ENCODE assay signal across 8 mouse cellular contexts in genomic region chr3:97901586-97901985, GRCm38 (mm10). TPM values are rescaled to one million over a fixed set of nuclear protein-coding genes. Genes with fewer than 3 reads are reported as not detected.
DNase-seq lines count a peak whose midpoint lies in the region; ATAC-seq and TF ChIP-seq lines count a peak whose summit lies in the region.

No protein-coding gene starts in this region.

- peak overlapping the region; percentile 74 for H3K4me3 ChIP-seq in heart, embryonic 12.5 days
- H3K4me3 ChIP-seq in G1E (ENCODE audit: low read depth, low read length) = peak overlapping the region; percentile 100
- peak overlapping the region; percentile 96 for H3K4me3 ChIP-seq in hindbrain, embryonic 10.5 days
- H3K4me3 ChIP-seq in midbrain, embryonic 10.5 days = peak overlapping the region; percentile 96

- no peaks in the 10 kb centered on the region for H3K27me3 ChIP-seq in heart, embryonic 12.5 days (replicated peaks)
- no peaks in the 10 kb centered on the region for H3K27me3 ChIP-seq in G1E (ENCODE audit: insufficient read depth, low read length)
- no peaks in the 10 kb centered on the region for H3K27me3 ChIP-seq in hindbrain, embryonic 10.5 days (ENCODE audit: insufficient read depth, poor library complexity, severe bottlenecking)
- H3K27me3 ChIP-seq in midbrain, embryonic 10.5 days (ENCODE audit: low read depth, poor library complexity, severe bottlenecking) = no peaks in the 10 kb centered on the region

- peaks cover 22% of the 10 kb centered on the region for H3K4me1 ChIP-seq in heart, embryonic 12.5 days (replicated peaks)
- peaks cover 8% of the 10 kb centered on the region for H3K4me1 ChIP-seq in G1E (ENCODE audit: insufficient read depth, low read depth, low read length)
- peaks cover 17% of the 10 kb centered on the region for H3K4me1 ChIP-seq in hindbrain, embryonic 10.5 days (replicated peaks)
- H3K4me1 ChIP-seq in midbrain, embryonic 10.5 days = peaks cover 19% of the 10 kb centered on the region

- no peak for ATAC-seq in heart, embryonic 12.5 days (ENCODE audit: insufficient number of reproducible peaks, low FRiP score)
- ATAC-seq in G1E (ENCODE audit: extremely low read depth, insufficient number of reproducible peaks, low FRiP score, poor library complexity, severe bottlenecking) = no peak
- no peak for ATAC-seq in CD4-positive, CD25-positive, alpha-beta regulatory T cell, adult 4 months

- TF ChIP-seq CTCF in G1E (IDR thresholded peaks at IDR 0.05; ENCODE audit: low read depth, low read length) = no peak

- no peaks in the 10 kb centered on the region for H3K9me3 ChIP-seq in heart, embryonic 12.5 days (replicated peaks)
- H3K9me3 ChIP-seq in G1E (replicated peaks) = no peaks in the 10 kb centered on the region
- H3K9me3 ChIP-seq in hindbrain, embryonic 10.5 days = no peaks in the 10 kb centered on the region
- H3K9me3 ChIP-seq in midbrain, embryonic 10.5 days (replicated peaks) = no peaks in the 10 kb centered on the region

- peak overlapping the region; percentile 92 for H3K4me2 ChIP-seq in heart, embryonic 12.5 days

- H3K27ac ChIP-seq in heart, embryonic 12.5 days (ENCODE audit: poor library complexity, severe bottlenecking) = peak overlapping the region; percentile 10; the same call in 1 of the 2 replicates
- peak overlapping the region; percentile 91 for H3K27ac ChIP-seq in hindbrain, embryonic 10.5 days
- H3K27ac ChIP-seq in midbrain, embryonic 10.5 days (replicated peaks) = peak overlapping the region; percentile 87

- WGBS in heart, embryonic 12.5 days = 10% methylated on average over 5 of the region's 5 CpGs
- WGBS in hindbrain, embryonic 10.5 days = 28% methylated on average over 5 of the region's 5 CpGs
- 25% methylated on average over 5 of the region's 5 CpGs for WGBS in midbrain, embryonic 10.5 days

- no peak for DNase-seq in heart, postnatal 14 days
- DNase-seq in G1E (ENCODE audit: low spot score) = no peak
- no peak for DNase-seq in hindbrain, embryonic 10.5 days (ENCODE audit: low spot score)
- no peak for DNase-seq in midbrain, embryonic 10.5 days (ENCODE audit: low spot score)
- no peak for DNase-seq in retina, embryonic 14.5 days (ENCODE audit: low spot score)
- no peak for DNase-seq in kidney, postnatal 10 days

- intact Hi-C loops in heart, postnatal 14 days (cut with DNase I) = no loop called here

- no peaks in the 10 kb centered on the region for H3K36me3 ChIP-seq in heart, embryonic 12.5 days
- H3K36me3 ChIP-seq in G1E (replicated peaks) = peaks cover 15% of the 10 kb centered on the region
- H3K36me3 ChIP-seq in hindbrain, embryonic 10.5 days = no peaks in the 10 kb centered on the region
- H3K36me3 ChIP-seq in midbrain, embryonic 10.5 days = no peaks in the 10 kb centered on the region

- H3K9ac ChIP-seq in heart, embryonic 12.5 days = peak overlapping the region; percentile 88

RNA-seq across cellular contexts. Expression of gene Sec22b, which starts 0.6 kb away (rescaled TPM):
- 123 and 125 TPM in 2 replicates for polyA plus RNA-seq in heart, embryonic 12.5 days (2016; fragmentation: Nextera tagmentation; extraction: Ambion mirVana)
- total RNA-seq in heart, postnatal 14 days (2021) = 10 to 100 TPM; 36.9 to 41.6 TPM
- total RNA-seq in G1E (2014; fragmentation: Nextera tagmentation) (70.3 and 78.3 TPM in 2 replicates), G1E (2017) (75.4 and 79.6 TPM in 2 replicates)
- 58.3 and 64.1 TPM in 2 replicates for polyA plus RNA-seq in G1E (2012)
- 109 and 121 TPM in 2 replicates for polyA plus RNA-seq in hindbrain, embryonic 10.5 days (2016; fragmentation: Nextera tagmentation; extraction: Ambion mirVana)
- polyA plus RNA-seq in midbrain, embryonic 10.5 days (2016; fragmentation: Nextera tagmentation; extraction: Ambion mirVana) = 111 and 116 TPM in 2 replicates
- polyA plus RNA-seq in CD4-positive, CD25-positive, alpha-beta regulatory T cell, adult 4 months (2017; shearing (Covaris generic)) = 10 to 100 TPM; 80.3 to 83.7 TPM

RNA-seq across cellular contexts. Expression of gene Pde4dip, which starts 13.1 kb away (rescaled TPM):
- polyA plus RNA-seq in heart, embryonic 12.5 days (2016; fragmentation: Nextera tagmentation; extraction: Ambion mirVana) = 101 and 109 TPM in 2 replicates
- total RNA-seq in heart, postnatal 14 days (2021) = 1,000 to 10,000 TPM; 1,706 to 1,771 TPM
- total RNA-seq in G1E (2014; fragmentation: Nextera tagmentation) = 4.8 and 5.0 TPM in 2 replicates
- total RNA-seq in G1E (2017) = 2.7 and 2.8 TPM in 2 replicates
- polyA plus RNA-seq in G1E (2012) = 0.41 and 0.47 TPM in 2 replicates
- polyA plus RNA-seq in hindbrain, embryonic 10.5 days (2016; fragmentation: Nextera tagmentation; extraction: Ambion mirVana) = 22.4 and 29.4 TPM in 2 replicates
- polyA plus RNA-seq in midbrain, embryonic 10.5 days (2016; fragmentation: Nextera tagmentation; extraction: Ambion mirVana) = 18.5 and 22.8 TPM in 2 replicates
- 10 to 100 TPM in 1 of 2 experiments, 1 to 10 TPM in 1; 7.5 to 10.3 TPM for polyA plus RNA-seq in CD4-positive, CD25-positive, alpha-beta regulatory T cell, adult 4 months (2017; shearing (Covaris generic))

Comparison
In these comparisons a context has a peak if more than half of its experiments do, and no peak if none do; other contexts are left out.
1. H3K27ac ChIP-seq: peak in every context shown above with its lines; median percentile 91 in hindbrain, embryonic 10.5 days; 87 in midbrain, embryonic 10.5 days; 10 in heart, embryonic 12.5 days.